Comparison of ENCODE assay signal across 8 mouse cellular contexts in genomic region chr13:32958521-32958920, GRCm38 (mm10). TPM values are rescaled to one million over a fixed set of nuclear protein-coding genes. Genes with fewer than 3 reads are reported as not detected.
DNase-seq lines count a peak whose midpoint lies in the region; ATAC-seq lines count a peak whose summit lies in the region.
"Not testable (repeated sequence)": the region's sequence is repeated elsewhere in the genome, so short reads cannot be mapped to it uniquely, and the experiment has no call there.
"Had no signal": no experiment of that assay in that cellular context is flagged by ENCODE, and none has a peak within 500 bp of the region (broad histone marks: within the 10 kb centered on the region; RNA-seq: fewer than 3 reads in every experiment).

No protein-coding gene starts in this region.

- DNase-seq in adrenal gland, adult 2 months: peak; percentile 77
- DNase-seq in adrenal gland, postnatal 14 days: peak; percentile 73
- peak; percentile 95 for DNase-seq in heart, adult 11 months
- DNase-seq in heart, adult 9 months (ENCODE audit: low spot score in 2 of 2): peak; percentile 28 to 49
- peak; percentile 57 for DNase-seq in ovary, adult 18-20 months (ENCODE audit: low spot score)

- not testable (repeated sequence) for H3K4me2 ChIP-seq in heart, embryonic 13.5 days; heart, embryonic 16.5 days (ENCODE audit: low read depth, low read length)

- peaks cover 36% of the 10 kb centered on the region for H3K4me1 ChIP-seq in heart, embryonic 13.5 days
- peaks cover 15% of the 10 kb centered on the region for H3K4me1 ChIP-seq in heart, embryonic 16.5 days (ENCODE audit: control insufficient read depth, insufficient read depth, low read length)

- H3K27ac ChIP-seq in heart, embryonic 13.5 days (replicated peaks): peak overlapping the region; percentile 79
- H3K27ac ChIP-seq in heart, embryonic 16.5 days (ENCODE audit: low read length): peak overlapping the region; percentile 75

- ATAC-seq in heart, embryonic 13.5 days (ENCODE audit: extremely low read depth, insufficient number of reproducible peaks, low FRiP score, low TSS enrichment): not testable (repeated sequence)
- ATAC-seq in heart, embryonic 16.5 days (replicated peaks; ENCODE audit: extremely low read depth, insufficient read depth, low FRiP score): peak; percentile 34

- not testable (repeated sequence) for H3K9me3 ChIP-seq in heart, embryonic 13.5 days; heart, embryonic 16.5 days (replicated peaks; ENCODE audit: control insufficient read depth, low read length)

- 30% methylated on average over 7 of the region's 7 CpGs for WGBS in heart, embryonic 13.5 days
- 36% methylated on average over 7 of the region's 7 CpGs for WGBS in heart, embryonic 16.5 days

- H3K9ac ChIP-seq in heart, embryonic 13.5 days; heart, embryonic 16.5 days (ENCODE audit: low read length): not testable (repeated sequence)

- not testable (repeated sequence) for H3K36me3 ChIP-seq in heart, embryonic 13.5 days; heart, embryonic 16.5 days (ENCODE audit: control insufficient read depth, insufficient read depth)

- not testable (repeated sequence) for H3K4me3 ChIP-seq in heart, embryonic 13.5 days; heart, embryonic 16.5 days (ENCODE audit: low read length)

- not testable (repeated sequence) for H3K27me3 ChIP-seq in heart, embryonic 13.5 days (replicated peaks); heart, embryonic 16.5 days (ENCODE audit: control insufficient read depth, insufficient read depth, low read length)

RNA-seq across cellular contexts. Expression of gene Serpinb6b, which starts 6.5 kb away (rescaled TPM):
- 10 to 100 TPM; 28.3 to 31.1 TPM for total RNA-seq in adrenal gland, adult 2 months (2021)
- 6.2 and 7.3 TPM in 2 replicates for polyA plus RNA-seq in adrenal gland, adult 2 months (2012; rRNA removed)
- total RNA-seq in adrenal gland, postnatal 14 days (2021): 26.4 and 27.6 TPM in 2 replicates
- 18.0 and 22.7 TPM in 2 replicates for polyA plus RNA-seq in heart, embryonic 13.5 days (2015; fragmentation: Nextera tagmentation; extraction: Ambion mirVana)
- polyA plus RNA-seq in heart, embryonic 16.5 days (2015; fragmentation: Nextera tagmentation; extraction: Ambion mirVana): 22.4 and 26.8 TPM in 2 replicates
- polyA plus RNA-seq: G1E had no signal

RNA-seq across cellular contexts. Expression of gene Serpinb9, which starts 44.5 kb away (rescaled TPM):
- total RNA-seq in adrenal gland, adult 2 months (2021): 10 to 100 TPM; 19.0 to 19.4 TPM
- polyA plus RNA-seq in adrenal gland, adult 2 months (2012; rRNA removed): 3.0 TPM in 2 replicates
- 14.4 and 16.1 TPM in 2 replicates for total RNA-seq in adrenal gland, postnatal 14 days (2021)
- 7.8 and 8.2 TPM in 2 replicates for polyA plus RNA-seq in heart, embryonic 13.5 days (2015; fragmentation: Nextera tagmentation; extraction: Ambion mirVana)
- 8.8 and 10.4 TPM in 2 replicates for polyA plus RNA-seq in heart, embryonic 16.5 days (2015; fragmentation: Nextera tagmentation; extraction: Ambion mirVana)

Comparison
In these comparisons a context has a peak if more than half of its experiments do, and no peak if none do; other contexts are left out.
1. DNase-seq: peak in every context shown above with its lines; median percentile 95 in heart, adult 11 months; 77 in adrenal gland, adult 2 months; 73 in adrenal gland, postnatal 14 days; 57 in ovary, adult 18-20 months; 38 in heart, adult 9 months.